Mouse (Mus musculus) intestine, embryonic 15.5 days (tissue): Measurements from ENCODE around the gene Stk25. TPM values are rescaled to one million over a fixed set of nuclear protein-coding genes. Genes with fewer than 3 reads are reported as not detected.

Experiments used
- ATAC-seq: fragments of 200-750 bp; cut with Nextera tagmentation; 2 replicates; pipeline ENCODE4 v1.8.0; 2017; ENCODE audit warnings: moderate TSS enrichment, moderate library complexity
- H3K27ac ChIP-seq: fragments of 300-500 bp; sonication (generic); 2 replicates; pipeline ENCODE4 v1.5.1; 2015; ENCODE audit warnings: mild to moderate bottlenecking, inconsistent platforms
- H3K27me3 ChIP-seq: fragments of 300-500 bp; sonication (generic); replicated peaks from 2 replicates; pipeline ENCODE4 v1.6.1; 2015; ENCODE audit warnings: inconsistent platforms
- H3K36me3 ChIP-seq: fragments of 300-500 bp; sonication (generic); 2 replicates; pipeline ENCODE4 v1.6.1; 2015; ENCODE audit warnings: inconsistent platforms
- H3K4me1 ChIP-seq: fragments of 300-500 bp; sonication (generic); replicated peaks from 2 replicates; pipeline ENCODE4 v1.6.1; 2015; ENCODE audit warnings: inconsistent platforms
- H3K4me2 ChIP-seq: fragments of 300-500 bp; sonication (generic); replicated peaks from 2 replicates; pipeline ENCODE4 v1.6.1; 2015; ENCODE audit warnings: mild to moderate bottlenecking, inconsistent platforms
- H3K4me3 ChIP-seq: fragments of 300-500 bp; sonication (generic); replicated peaks from 2 replicates; pipeline ENCODE4 v1.5.1; 2015; ENCODE audit warnings: inconsistent platforms
- H3K9ac ChIP-seq: fragments of 300-500 bp; sonication (generic); 2 replicates; pipeline ENCODE4 v1.6.1; 2015; ENCODE audit warnings: inconsistent platforms
- H3K9me3 ChIP-seq: fragments of 300-500 bp; sonication (generic); 2 replicates; pipeline ENCODE4 v1.6.1; 2016; ENCODE audit warnings: inconsistent platforms
- WGBS: fragments of 180-500 bp; shearing (Covaris S2); methylation state at CpG from one replicate; pipeline ENCODE4 v1.1.7; 2015; 5-methylcytosine and 5-hydroxymethylcytosine counted together
- polyA plus RNA-seq: library from polyadenylated mRNA; unstranded; fragments of >200 nt; fragmentation: Nextera tagmentation; extraction: Ambion mirVana; gene quantifications from 2 replicates; pipeline ENCODE4 v1.2.1, GENCODE M21; 2015

Stk25 gene
- polyA plus RNA-seq, 1 experiment from 2014 or later: 143 TPM

DNA sequence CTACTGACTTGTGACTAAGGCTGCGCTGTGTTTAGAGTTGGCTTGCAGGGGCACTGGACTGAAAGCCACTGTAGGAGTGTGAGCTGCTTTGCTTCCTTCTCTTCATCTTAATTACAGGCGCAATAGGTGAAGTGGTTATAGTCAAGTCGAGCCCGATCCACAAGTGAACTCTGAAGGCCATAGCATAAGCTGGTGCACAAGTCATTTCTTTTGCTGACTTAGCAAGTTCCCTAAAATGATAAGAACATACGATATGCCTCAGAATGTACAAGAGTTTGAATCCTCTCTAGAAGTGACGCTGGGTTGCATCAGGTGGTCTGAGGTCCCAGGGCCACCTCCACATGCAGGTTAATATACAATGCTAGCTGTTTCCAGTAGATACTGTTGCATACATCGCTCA lies 76.9 kb downstream of the Stk25 start:
- Histone ChIP-seq H3K4me1 (no peaks in the 10 kb centered on the region), H3K4me3 (no peak overlapping the region), H3K4me2 (no peak overlapping the region), H3K27ac (no peak overlapping the region), H3K9me3 (no peaks in the 10 kb centered on the region), H3K36me3 (0 out of 2 replicates have a peak, but pooled peaks cover 3% of the 10 kb centered on the region), H3K9ac (no peak overlapping the region), H3K27me3 (no peaks in the 10 kb centered on the region)
- no peak for ATAC-seq
- WGBS: 94% methylated on average over 7 of the region's 7 CpGs

DNA sequence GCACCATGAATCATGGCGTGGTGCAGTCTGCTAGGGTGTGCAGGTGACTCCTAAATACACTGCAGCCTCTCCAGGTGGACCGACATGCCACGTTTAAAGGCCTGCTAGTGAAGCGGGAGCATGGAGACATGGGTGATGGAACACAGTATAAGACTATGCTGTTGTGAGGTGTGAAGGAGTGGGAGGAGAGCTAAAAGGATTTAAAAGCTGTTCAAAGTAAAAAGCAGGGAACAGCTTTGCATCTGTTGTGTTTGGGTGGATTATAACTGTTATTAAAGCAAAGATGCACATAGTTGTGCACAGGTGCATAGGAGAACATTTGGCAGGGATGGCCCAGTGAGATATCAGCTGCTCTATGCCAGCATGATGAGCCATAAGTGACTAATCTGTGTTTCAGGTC lies 80.6 kb downstream of the Stk25 start:
- Histone ChIP-seq H3K27ac (no peak overlapping the region), H3K4me1 (no peaks in the 10 kb centered on the region), H3K36me3 (0 out of 2 replicates have a peak, but pooled peaks cover 3% of the 10 kb centered on the region), H3K9ac (no peak overlapping the region), H3K4me2 (no peak overlapping the region), H3K9me3 (no peaks in the 10 kb centered on the region), H3K4me3 (no peak overlapping the region), H3K27me3 (no peaks in the 10 kb centered on the region)
- no peak for ATAC-seq
- WGBS: 82% methylated on average over 4 of the region's 4 CpGs

DNA sequence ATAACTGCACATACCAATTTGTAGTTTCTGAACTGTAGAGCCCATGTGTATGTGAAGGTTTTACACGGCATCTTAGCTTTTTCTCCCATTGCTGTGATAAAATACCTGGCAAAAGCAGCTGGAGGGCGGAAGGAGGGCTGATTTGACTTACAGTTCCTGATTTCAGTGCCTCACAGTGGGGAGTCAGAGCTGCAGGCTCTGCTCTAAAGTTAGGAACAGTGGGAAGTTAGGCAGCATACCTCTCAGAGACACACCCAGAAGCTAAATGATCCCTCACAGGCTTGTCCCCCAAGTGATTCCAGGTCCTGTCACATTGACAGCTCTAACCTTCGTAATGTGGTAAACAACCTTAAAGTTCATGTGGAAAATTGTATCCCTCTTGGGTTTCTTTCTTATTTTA lies 81.4 kb downstream of the Stk25 start:
- ATAC-seq: no peak
- WGBS: 87% methylated on average over 3 of the region's 3 CpGs

More for the DNA sequence above, 81.4 kb downstream of the Stk25 start:
- Histone ChIP-seq H3K4me3 (no peak overlapping the region), H3K27me3 (no peaks in the 10 kb centered on the region), H3K9ac (no peak overlapping the region), H3K4me1 (no peaks in the 10 kb centered on the region), H3K9me3 (no peaks in the 10 kb centered on the region), H3K4me2 (no peak overlapping the region), H3K36me3 (0 out of 2 replicates have a peak, but pooled peaks cover 3% of the 10 kb centered on the region), H3K27ac (no peak overlapping the region)

Other genes starting within 250 kb of the Stk25 start
- 175 and 185 TPM in 2 replicates for gene Hdlbp, start 179.8 kb downstream of the Stk25 start, polyA plus RNA-seq
- gene Farp2, start 146.6 kb downstream of the Stk25 start, polyA plus RNA-seq: 6.1 and 6.8 TPM in 2 replicates
- gene Bok, start 27.0 kb upstream of the Stk25 start, polyA plus RNA-seq: 48.3 and 54.9 TPM in 2 replicates
- gene Atg4b, start 92.8 kb upstream of the Stk25 start, polyA plus RNA-seq: 69.4 and 79.8 TPM in 2 replicates
- gene Thap4, start 96.2 kb upstream of the Stk25 start, polyA plus RNA-seq: 70.0 and 70.9 TPM in 2 replicates
- gene Dtymk, start 143.3 kb upstream of the Stk25 start, polyA plus RNA-seq: 218 and 226 TPM in 2 replicates
- gene Ing5, start 145.3 kb upstream of the Stk25 start, polyA plus RNA-seq: 16.8 and 17.6 TPM in 2 replicates
- gene D2hgdh, start 166.2 kb upstream of the Stk25 start, polyA plus RNA-seq: 14.0 and 14.1 TPM in 2 replicates
- gene Gal3st2, start 202.6 kb upstream of the Stk25 start, polyA plus RNA-seq: 0.05 and 0.44 TPM in 2 replicates